Mouse (Mus musculus) T-helper 1 cell (primary cell): ENCODE measurements at regions not wholly inside any gene's neighbourhood (a gene's known extent, or its start where the extent isn't known, plus 50 kb on each side); places are given as distances from the start of the nearest gene placed in this dataset.

Experiments
- in situ Hi-C: fragments of 300-600 bp; cut with MboI, MseI; formaldehyde crosslinking; loops from one replicate; pipeline ENCODE4 v1.15.1; 2025; ENCODE audit warnings: high pct_unique_total_duplicates

DNA sequence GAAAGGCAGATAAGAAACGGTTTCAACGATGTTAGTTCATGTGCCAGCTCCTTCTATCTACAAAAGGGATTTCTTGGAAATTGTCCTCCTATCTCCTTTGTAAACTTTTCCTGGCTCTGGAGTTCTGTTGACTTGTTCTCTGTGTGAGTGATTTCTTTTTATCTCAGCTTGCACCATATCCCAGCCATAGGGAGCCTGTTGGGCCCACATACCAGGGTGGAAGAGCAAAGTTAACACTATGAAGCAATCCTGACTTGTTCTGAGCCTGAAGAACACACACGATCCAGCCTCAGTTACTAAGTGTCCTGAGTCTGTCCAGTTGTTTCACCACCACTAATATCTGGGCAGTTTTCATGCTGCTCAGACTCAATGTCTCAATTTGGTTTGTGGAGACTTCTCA lies 192.1 kb upstream of the Ptbp2 start:
- in situ Hi-C loops: no loop called here

DNA sequence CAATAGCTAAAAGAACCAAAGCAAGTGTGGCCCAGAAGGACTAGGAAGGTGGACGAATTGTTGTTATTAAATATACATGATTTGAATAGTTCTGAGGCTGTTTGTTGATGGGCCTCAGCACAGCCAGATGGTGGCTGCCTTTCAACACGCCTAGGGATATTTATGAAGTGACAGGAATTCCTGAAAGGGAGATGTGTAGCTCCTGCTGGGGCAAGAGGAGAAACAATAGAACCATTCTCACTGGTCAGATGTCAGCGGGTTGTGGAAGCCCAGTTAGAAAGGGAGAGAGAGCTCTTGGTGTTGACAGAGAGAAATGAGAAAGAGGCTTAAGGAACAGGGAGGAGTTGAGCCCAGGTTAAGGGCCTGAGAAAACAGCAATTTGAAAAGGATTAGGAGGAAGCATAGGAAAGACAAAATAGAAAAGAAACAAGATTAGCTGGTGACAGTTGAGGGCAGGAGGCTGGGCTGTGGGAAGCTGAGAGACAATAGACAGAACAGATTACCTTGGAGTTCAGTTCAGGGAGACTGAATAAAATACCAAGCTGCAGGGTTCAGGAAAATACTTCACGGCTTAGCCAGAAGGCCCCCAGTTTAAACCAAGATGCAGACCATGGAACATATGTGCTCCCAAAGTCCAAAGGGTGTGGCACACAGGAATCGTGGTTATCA lies 174.7 kb upstream of the Ptbp2 start:
- in situ Hi-C loops: no loop called here

DNA sequence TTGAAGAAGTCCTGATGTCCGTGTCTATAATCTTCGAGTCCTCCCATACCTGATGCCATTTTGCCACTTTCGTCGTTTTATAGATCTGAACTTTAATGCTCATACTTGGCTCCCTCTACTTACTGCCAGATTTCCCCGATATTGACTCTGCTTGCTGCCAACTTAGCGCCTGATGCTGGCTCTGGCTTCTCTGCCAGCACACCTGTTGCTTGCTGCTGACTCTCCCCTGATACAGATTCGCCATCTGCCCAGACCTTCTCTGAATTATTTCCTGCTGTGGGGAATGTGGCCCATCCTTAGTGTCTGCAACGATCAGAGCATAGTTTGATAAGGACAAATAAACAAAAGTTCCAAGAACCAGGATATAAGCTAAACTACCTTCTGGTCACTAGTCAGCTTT lies 173.3 kb upstream of the Ptbp2 start:
- in situ Hi-C loops: no loop called here

DNA sequence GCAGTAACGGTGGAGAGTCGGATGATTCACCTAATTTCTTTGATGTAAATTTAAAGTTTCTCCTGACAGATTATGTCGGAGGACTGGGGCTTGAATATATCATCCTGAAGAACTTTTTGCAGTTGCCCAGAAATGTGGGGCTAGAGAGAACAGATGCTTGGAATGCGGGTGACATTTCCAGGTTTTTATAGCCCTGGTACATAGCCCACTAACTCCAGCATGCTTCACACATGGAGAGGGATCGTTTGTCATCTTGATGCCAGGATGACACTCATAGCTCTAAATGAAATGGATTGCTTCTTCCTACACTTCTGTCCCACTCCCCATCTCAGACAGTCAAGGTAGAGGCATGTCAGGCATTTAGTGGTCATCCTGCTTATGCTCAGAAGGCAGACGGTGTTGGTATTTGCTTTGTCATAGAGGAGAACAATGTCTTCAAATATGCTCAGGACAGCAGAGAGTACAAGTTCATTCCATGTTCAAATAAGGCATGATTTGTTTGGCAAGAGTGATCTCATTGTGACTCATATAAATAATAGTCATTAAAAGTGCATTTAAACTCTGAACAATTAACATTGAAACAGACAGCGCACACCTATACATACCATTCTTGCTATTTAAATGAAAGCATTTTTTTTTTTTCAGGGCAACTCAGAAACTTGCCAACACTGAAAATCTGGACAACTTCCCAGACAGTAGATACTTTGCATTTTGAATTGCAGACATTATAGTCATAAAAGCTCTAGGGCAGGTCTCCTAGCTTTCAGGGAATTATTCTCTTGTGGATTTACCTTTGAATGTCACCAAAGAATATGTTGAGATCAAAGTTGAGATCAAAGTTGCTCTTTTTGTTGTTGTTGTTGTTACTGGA lies 171.7 kb upstream of the Ptbp2 start:
- in situ Hi-C loops: no loop called here

DNA sequence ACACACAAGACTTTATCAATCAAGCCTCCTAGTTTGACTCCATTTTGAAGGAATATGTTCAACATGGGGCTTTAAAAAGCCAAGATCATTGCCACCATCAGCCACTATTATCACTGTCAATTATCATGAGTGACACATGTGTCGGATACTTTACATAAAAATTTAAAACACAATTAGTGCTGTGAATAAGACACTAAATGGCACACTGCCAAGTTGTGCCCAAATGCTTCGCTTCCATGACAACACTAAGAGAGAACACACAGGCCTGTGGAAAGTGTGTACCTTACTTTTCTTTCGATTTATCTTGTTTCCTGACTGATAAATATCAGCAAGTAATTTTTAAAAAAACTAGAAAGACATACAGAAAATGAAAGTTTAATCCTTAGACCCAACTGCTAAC lies 166.5 kb upstream of the Ptbp2 start:
- in situ Hi-C loops: no loop called here

DNA sequence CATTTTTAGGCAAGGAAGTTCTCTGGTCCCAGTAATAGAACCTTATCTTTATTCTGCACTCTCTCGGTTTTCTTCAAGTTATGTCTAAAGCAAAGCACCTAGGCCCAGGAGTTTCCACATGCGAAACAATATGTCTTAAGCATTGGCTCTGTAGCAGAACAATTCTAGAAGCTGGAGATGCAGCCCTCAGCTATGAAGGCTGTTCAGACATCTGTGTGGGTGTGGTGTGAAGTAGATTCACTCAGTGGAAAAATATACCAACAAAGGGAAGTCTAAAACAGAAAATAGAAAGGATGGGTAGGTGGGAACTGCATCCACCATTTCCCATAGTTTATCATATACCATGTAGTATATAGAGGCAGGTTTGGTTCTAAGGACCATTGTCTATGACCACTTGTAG lies 165.8 kb upstream of the Ptbp2 start:
- in situ Hi-C loops: no loop called here

DNA sequence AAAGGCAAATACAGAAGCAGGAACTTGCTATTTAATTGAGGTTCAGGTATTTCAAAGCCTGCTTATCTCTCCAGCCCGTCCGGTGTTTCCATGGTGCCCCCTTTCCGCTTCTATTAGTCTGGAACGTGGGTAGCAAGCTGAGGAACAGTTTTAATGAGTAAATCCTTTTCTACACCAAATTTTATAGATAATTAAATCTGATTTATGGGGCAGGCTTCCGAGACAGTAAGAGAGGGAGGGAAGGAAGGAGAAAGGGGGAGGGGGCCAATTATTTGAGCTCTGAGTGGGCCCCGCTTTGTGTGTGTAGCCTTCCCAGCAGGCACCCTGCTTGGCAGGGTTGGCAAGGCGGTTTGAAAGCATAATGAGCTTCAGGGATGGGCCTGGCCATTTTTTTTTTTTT lies 165.4 kb upstream of the Ptbp2 start:
- in situ Hi-C loops: no loop called here

DNA sequence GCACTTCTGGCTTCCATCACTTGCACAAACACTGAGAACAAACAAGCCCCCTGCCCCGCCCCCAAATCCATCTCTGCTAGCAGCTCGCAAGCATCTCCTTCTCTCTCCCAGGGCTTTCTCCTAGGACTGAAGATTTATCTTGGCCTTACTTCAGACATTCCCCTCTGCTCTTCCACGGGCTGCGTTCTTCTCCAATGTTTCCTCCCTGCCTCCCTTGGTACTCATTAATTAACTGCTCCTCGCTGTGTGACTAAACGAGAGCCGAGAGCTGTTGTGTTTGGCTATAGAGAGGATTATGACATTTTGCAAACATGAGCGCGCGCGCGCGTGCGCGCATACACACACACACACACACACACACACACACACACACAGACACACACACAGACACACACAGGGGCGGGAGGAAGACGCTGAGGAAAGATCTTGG lies 164.8 kb upstream of the Ptbp2 start:
- in situ Hi-C loops: no loop called here

DNA sequence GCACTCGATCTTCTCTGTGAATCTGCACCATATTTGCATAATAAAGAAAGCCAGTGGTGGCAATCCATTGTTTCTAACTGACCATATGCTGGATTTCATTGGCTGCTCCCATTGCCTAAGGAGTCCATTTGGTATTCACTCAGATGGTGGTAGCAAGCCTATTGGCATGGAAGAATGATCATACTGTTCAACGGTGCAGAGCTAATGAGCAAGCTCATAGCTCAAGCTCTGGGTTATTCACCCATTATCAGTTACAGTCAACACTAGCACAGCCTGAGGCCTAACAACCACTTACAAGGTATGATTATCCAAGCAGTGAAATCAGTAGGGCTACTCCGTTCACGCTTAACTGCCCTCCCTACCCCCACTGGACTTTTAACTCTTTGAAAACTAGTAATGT lies 162.9 kb upstream of the Ptbp2 start:
- in situ Hi-C loops: no loop called here

DNA sequence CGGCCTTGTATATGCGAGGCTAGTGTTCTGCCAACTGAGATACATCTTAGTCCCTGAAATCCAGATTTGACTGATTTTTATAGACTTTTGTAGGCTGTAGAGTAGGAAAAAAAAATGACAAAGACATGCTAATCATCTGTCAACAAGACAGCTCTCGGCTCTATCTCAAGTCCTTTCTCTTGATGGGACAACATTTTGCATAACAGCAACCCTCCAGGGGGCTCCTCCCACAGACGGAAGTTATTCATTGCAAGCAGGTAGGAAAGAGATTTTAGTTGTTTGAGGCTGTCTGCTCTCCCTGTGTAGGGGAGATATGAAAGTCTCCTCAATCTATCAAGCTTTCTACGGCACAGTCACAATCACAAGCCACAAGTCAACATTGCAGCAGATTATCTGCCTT lies 159.8 kb upstream of the Ptbp2 start:
- in situ Hi-C loops: no loop called here

DNA sequence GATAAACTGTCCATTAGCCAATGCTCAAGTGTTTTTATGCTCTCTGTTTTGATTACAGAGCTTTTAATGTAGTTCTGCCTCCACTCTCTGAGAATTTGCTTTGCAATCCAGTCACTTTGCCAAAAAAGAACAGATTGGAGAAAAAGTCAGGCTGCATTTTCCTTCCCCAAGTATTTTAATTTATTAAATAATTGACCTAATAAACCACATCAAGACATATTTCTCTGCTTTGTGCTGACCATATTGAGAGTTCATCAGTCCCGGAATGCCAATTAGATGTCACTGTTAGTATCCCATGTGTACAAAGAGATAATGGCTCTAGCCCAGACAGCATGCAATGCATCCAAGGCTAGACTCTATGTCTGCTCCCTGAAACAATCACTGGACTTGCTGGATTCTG lies 154.8 kb upstream of the Ptbp2 start:
- in situ Hi-C loops: loop anchor here (10.0 kb wide), 1 partner anchor 736 kb away; no protein-coding TSS in a partner anchor

DNA sequence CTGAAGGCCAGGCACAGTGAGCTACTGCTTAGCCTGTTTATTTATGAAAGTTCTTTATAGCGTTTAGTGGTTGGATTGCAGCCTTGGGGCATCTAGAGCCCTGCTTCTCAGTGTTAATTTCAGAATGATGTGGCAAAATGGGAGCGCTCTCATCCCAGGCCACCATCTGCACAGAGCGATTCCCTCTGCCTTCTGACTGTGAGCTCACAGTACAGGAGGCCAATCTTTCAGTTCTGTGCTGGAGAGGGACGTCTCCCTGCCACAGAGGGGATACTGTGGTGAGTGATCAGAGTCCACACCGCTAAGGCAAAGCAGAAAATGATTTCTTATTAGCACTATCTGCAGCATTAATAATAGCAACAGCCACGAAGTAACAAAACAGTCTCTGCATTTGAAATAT lies 154.2 kb upstream of the Ptbp2 start:
- in situ Hi-C loops: loop anchor here (10.0 kb wide), 1 partner anchor 736 kb away; no protein-coding TSS in a partner anchor

DNA sequence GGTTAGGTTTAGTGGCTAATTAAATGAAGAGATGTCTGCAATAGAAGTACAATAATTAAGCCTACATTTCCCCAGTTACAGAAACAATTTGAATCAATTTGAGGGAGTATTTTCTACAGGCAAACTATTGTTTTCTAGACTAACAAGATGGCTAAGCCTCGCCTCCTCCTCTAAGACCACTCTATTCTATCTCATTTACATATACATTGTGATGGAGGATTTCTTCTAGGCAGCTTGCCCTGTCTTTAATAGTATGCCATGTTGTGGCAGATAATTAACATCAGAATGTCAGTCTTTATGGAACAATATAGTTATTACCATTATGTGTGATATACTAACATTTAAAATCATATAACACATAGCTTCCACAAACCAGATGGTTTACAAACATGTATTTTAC lies 152.3 kb upstream of the Ptbp2 start:
- in situ Hi-C loops: loop anchor here (10.0 kb wide), 1 partner anchor 738 kb away; no protein-coding TSS in a partner anchor

DNA sequence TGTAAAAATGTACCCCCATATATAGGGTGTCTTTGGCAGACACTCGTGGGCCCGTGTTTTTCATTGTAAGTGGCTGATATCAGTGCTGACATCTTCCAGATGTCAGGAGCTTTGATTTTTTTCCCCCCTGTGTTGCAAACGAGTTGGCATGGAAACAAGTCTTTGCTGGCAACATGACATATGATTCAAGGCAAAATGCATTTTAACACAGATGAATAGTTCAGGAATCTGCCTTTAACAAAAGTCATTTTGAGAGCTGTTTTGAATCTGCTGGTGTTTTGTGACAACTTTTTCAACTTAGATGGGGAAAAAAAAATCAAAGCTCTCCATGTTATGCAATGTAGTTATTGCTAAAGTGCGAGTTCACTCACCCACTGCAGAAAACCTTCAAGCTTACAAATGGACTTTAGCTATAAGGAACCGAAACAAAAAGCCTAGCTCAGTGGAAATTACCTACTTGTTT lies 148.8 kb upstream of the Ptbp2 start:
- in situ Hi-C loops: loop anchor here (10.0 kb wide), 1 partner anchor 742 kb away; no protein-coding TSS in a partner anchor

DNA sequence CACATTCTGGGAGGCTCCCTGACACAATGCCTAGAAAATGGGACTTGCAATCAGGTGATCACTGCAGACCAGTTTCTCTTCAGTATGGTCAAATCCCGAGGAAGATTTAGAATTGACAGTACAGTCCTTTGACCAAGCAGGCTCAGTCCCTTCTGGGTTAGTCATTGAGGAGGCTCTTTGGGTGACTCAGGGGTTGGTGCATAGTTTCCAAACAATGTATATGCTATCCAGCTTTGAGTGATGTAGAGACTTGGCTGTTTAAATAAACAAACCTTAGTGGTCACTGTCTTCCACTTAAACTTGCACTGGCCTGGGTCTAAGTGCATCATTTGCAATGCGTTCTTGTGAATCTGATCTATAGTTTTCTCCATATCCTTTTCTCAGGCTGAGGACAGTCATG lies 144.0 kb upstream of the Ptbp2 start:
- in situ Hi-C loops: no loop called here

DNA sequence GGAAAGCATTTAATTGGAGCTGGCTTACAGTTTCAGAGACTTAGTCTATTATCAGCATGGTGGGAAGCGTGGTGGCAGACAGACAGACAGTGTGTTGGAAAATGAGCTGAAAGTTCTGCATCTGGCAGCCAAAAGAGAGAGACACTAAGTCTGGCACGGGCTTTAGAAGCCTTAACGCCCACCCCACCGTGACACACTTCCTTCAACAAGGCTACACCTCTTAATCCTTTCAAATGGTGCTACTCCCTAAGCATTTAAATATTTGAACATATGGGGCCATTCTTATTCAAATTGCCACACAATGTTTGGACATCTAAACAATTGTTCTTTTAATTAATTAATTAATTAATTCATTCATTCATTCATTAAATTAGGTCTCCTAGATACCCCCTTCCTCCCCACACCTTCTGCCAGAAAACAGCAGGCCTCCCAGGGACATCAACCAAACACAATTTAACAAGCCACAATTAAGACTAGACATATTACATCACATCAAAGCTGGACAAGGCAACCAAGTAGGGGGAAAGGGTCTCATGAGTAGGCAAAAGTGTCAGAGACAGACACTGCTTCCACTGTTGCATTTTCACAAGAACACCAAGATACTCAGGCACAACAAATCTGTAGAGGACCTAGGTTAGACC lies 135.4 kb upstream of the Ptbp2 start:
- in situ Hi-C loops: no loop called here

DNA sequence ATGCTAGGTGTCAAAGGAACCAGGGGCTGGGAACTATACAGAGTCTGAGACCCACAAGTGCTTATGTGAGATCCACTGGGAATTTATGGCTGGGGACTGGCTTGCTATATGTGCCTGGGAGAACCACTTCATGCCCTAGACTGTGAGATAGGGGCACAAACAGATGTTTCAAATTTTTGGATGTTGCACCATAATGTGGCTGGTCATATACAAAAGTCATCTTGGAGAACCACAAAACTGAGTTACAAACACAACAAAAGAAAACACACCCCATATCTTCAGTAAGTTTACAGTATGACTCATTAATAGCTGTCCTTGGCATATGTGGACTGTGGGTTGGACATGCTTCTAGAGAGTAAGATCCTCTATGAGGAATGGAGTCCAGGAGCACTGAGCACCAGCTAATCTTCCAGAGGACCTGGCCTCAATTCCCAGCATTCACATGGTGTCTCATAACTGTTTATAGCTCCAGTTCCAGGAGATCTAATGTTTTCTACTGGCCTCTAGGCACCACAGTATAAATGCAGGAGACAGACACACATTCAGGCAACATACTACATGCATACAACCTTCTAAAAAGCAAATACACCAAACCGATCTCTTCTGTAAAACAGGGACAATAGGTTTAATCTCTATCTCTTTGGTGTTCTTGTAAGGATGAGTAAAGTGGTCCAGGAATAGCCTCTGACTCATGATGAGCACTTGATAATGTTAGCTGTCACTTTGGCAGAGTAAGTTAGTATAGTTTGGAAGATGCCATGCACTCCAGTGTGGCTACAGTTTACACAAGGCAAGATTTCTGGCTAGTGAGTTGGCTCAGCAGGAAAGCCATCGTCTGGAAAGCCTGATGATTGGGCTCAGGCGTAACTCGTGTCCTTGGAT lies 132.0 kb upstream of the Ptbp2 start:
- in situ Hi-C loops: no loop called here

DNA sequence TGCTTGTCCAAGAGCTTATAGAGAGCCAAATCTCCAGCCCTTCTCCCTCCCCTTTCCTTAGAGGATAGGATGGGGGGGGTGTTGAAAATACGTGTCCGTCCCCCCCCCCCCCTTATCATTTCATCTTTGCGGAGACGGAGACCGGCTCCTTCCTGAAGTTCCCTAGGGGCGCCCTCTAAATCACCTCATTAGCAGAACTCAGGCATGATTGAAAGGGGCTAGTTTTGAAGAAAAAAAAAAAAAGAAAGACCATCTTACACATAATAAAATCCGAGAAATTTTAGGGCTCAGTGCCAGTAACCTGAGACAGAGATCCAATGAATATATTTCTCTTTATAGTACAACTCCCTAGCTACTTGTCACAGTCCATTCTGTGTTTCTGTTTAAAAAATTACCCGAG lies 127.3 kb upstream of the Ptbp2 start:
- in situ Hi-C loops: no loop called here

DNA sequence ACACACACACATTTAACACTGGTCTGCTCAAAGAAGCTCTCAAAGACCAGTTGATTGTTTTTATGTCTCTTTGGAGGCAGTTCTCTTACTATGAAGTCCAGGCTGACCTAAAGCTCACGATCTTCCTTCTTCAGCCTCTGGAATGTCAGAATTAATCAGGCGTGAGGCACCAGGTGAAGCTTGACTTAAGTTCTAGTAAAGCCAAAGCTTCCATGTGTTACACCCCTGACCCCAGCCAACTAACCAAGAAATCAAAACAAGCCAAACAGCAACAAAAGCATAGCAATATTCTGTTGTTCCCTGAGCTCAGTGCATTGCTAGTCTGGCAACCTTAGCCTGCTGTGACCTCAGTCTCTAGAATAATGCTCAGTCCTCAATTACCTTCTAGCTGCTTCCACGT lies 120.0 kb upstream of the Ptbp2 start:
- in situ Hi-C loops: no loop called here

DNA sequence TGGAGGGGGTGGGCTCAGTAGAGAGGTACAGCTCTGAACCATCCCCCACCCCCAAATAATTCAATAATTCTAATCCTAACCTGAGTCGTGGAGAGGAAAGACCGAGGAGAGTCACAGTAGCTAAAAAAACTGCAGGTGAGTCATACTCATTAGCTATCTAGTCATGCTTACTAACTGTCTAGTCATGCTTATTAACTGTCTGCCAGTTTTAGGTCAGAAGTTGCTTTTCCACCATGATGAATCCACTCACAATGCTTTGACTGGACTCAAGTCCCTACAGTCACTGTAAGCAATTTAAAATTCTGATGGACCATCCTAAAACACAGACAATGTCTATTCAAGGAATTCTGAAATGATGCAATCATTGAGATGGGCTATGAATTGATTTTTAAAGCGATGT lies 110.9 kb upstream of the Ptbp2 start:
- in situ Hi-C loops: loop anchor here (25.0 kb wide), 1 partner anchor 1217 kb away; no protein-coding TSS in a partner anchor

DNA sequence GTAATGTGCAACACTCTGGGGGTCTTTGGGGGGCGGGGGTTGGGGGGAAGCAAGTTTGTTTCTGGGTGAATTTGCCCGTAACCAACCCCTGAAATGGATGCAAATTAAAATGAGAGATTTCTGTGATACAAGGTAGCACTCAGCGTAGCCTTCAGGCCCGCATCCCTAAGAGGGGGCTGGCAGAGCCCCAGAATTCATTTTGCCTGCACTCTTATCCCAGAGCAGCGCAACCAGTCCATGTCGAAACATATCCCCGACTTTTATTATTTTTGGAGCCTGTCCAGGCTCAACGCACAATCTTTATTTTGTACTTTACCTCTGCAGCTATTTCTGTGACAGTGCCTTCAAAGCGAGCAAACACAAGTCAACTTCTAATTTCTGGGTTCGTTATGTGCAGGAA lies 109.8 kb upstream of the Ptbp2 start:
- in situ Hi-C loops: loop anchor here (25.0 kb wide), 1 partner anchor 1218 kb away; no protein-coding TSS in a partner anchor
